Mouse (Mus musculus) colon, adult 2 months (tissue): ENCODE data around the gene Srsx. TPM values are rescaled to one million over a fixed set of nuclear protein-coding genes. Genes with fewer than 3 reads are reported as not detected.

Source experiments
- polyA plus RNA-seq: library from polyadenylated mRNA; depleted of rRNA; stranded (reverse); fragments of >200 nt; gene quantifications from 2 replicates; pipeline ENCODE4 v1.2.3, GENCODE M21; 2012; rRNA removed

Srsx gene
- polyA plus RNA-seq = not detected in 2 replicates

DNA sequence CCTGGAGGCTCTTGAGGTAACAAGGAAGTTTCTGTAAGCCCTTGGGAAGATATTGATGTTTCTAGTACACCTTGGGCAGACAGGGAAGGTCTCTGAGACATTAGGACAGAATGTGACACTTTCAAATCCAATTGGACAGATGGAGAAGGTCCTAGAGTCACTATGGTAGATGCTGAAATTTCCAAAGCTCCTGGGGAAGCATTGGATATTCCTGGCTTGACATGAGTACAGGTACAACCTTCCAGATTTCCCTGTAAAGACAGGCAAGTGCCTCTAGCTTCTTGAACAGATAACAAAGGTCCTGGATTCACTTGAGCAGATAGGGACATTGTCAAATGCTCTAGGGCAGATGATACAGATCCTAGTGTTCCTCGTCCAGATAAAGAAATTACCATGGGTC lies at the start of gene Srsx:
Gene Srsx (minus strand): TSS at position 101 of the 400 bp plus-strand sequence.

DNA sequence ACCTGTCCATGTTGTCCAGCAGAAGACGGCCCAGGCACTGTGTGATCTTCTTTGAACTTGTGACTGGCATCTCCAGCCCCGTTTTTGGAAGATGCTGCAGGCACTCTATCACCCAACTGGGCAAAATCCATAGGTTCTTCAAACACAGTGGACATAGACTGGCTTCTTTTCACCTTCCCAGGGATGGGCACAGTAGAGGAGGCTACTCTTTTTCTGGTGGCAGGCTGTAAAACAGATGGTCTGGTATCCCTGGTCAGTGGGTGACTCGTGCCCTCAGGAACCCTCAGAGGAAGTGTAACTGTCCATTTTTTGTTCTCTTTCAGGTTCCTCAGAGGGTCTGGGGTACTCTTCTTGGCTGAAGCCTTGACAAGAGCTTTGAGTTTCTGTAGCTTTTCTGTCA lies 24.5 kb upstream of the Srsx start, which contains the start of gene Gm17577:
Gene Gm17577 (minus strand): TSS at position 101 of the 400 bp plus-strand sequence.

Other genes starting within 250 kb of the Srsx start
- not detected in 2 replicates for gene Gm17521, start 192.8 kb downstream of the Srsx start, polyA plus RNA-seq
- gene Cldn34c1, start 119.0 kb downstream of the Srsx start, polyA plus RNA-seq = 0.09 and 0.64 TPM in 2 replicates
- not detected in 2 replicates for gene Gm17577, start 24.4 kb upstream of the Srsx start, polyA plus RNA-seq